Mouse (Mus musculus) neural tube, embryonic 14.5 days (tissue): ENCODE measurements around the gene Gm33543. TPM values are rescaled to one million over a fixed set of nuclear protein-coding genes. Genes with fewer than 3 reads are reported as not detected.

Source experiments
- ATAC-seq: fragments of 200-750 bp; cut with Nextera tagmentation; 2 replicates; pipeline ENCODE4 v1.8.0; 2017; ENCODE audit warnings: low read depth, mild to moderate bottlenecking, moderate TSS enrichment, moderate library complexity
- H3K27ac ChIP-seq: fragments of 300-500 bp; sonication (generic); 2 replicates; pipeline ENCODE4 v1.5.1; 2014; ENCODE audit warnings: low read depth, mild to moderate bottlenecking, control low read depth, low read length, moderate library complexity, mixed read lengths
- H3K27me3 ChIP-seq: fragments of 300-500 bp; sonication (generic); 2 replicates; pipeline ENCODE4 v1.6.1; 2014; ENCODE audit warnings: low read length; ENCODE audit not compliant: control insufficient read depth, insufficient read depth
- H3K36me3 ChIP-seq: fragments of 300-500 bp; sonication (generic); 2 replicates; pipeline ENCODE4 v1.6.1; 2014; ENCODE audit warnings: low read length, mixed read lengths; ENCODE audit not compliant: control insufficient read depth, insufficient read depth
- H3K4me1 ChIP-seq: fragments of 300-500 bp; sonication (generic); 2 replicates; pipeline ENCODE4 v1.6.1; 2014; ENCODE audit warnings: low read length; ENCODE audit not compliant: control insufficient read depth, insufficient read depth
- H3K4me2 ChIP-seq: fragments of 300-500 bp; sonication (generic); 2 replicates; pipeline ENCODE4 v1.6.1; 2014; ENCODE audit warnings: mild to moderate bottlenecking, low read depth, low read length, control low read depth
- H3K4me3 ChIP-seq: fragments of 300-500 bp; sonication (generic); 2 replicates; pipeline ENCODE4 v1.5.1; 2014; ENCODE audit warnings: low read depth, low read length, control low read depth, mixed read lengths
- H3K9ac ChIP-seq: fragments of 300-500 bp; sonication (generic); replicated peaks from 2 replicates; pipeline ENCODE4 v1.6.1; 2014; ENCODE audit warnings: low read depth, mild to moderate bottlenecking, control low read depth, low read length, mixed read lengths
- H3K9me3 ChIP-seq: fragments of 300-500 bp; sonication (generic); 2 replicates; pipeline ENCODE4 v1.6.1; 2016; ENCODE audit warnings: low read length; ENCODE audit not compliant: control insufficient read depth
- WGBS: fragments of 180-500 bp; shearing (Covaris S2); extraction: QIAGEN DNeasy Blood & Tissue Kit; methylation state at CpG from one replicate; pipeline ENCODE4 v1.1.7; 2014; 5-methylcytosine and 5-hydroxymethylcytosine counted together
- polyA plus RNA-seq: library from polyadenylated mRNA; unstranded; fragments of >200 nt; fragmentation: Nextera tagmentation; extraction: Ambion mirVana; gene quantifications from 2 replicates; pipeline ENCODE4 v1.2.1, GENCODE M21; 2014

The Gm33543 gene
- polyA plus RNA-seq, 1 experiment from 2014 or later, result not detected

GRCm38 (mm10) chr10:95774856-95775255, 67.9 kb downstream of the Gm33543 start:
- Histone ChIP-seq H3K27me3 (no peaks in the 10 kb centered on the region), H3K27ac (no peak overlapping the region), H3K9me3 (no peaks in the 10 kb centered on the region), H3K4me3 (no peak overlapping the region), H3K4me2 (no peak overlapping the region), H3K4me1 (no peaks in the 10 kb centered on the region), H3K9ac (no peak overlapping the region), H3K36me3 (no peaks in the 10 kb centered on the region)
- 89% methylated on average over 7 of the region's 7 CpGs for WGBS
- ATAC-seq, result no peak

GRCm38 (mm10) chr10:95774001-95774628, 68.6 kb downstream of the Gm33543 start:
- ATAC-seq, result no peak
- Histone ChIP-seq H3K27me3 (no peaks in the 10 kb centered on the region), H3K27ac (no peak overlapping the region), H3K9me3 (no peaks in the 10 kb centered on the region), H3K36me3 (no peaks in the 10 kb centered on the region), H3K4me2 (no peak overlapping the region), H3K4me3 (no peak overlapping the region), H3K4me1 (no peaks in the 10 kb centered on the region), H3K9ac (no peak overlapping the region)
- WGBS, result 75% methylated on average over 9 of the region's 9 CpGs

Other genes starting within 250 kb of the Gm33543 start
- gene Anapc15-ps, start 169.5 kb downstream of the Gm33543 start, polyA plus RNA-seq, result not detected in 2 replicates
- 24.7 and 30.1 TPM in 2 replicates for gene Eea1, start 97.7 kb upstream of the Gm33543 start, polyA plus RNA-seq